25 mouse cellular contexts compared by ENCODE assay signal in the genomic region with DNA sequence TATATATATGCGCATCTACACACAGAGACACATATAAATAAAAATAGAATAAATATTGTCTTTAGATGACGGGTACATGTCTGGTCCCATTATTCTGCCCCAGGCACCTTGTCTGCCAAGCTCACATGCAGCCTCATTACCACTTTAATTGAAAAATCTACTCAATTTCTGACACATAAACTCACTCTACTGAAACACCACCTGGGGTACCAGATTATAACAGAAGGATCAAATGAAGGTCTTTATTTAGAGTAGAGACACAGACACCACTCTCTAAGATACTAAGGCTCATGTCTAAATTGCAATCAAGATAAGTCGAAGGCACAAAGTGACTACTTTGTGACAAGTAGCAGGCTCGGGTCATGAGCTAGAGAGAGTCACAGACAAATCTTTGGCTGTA.
"Had no signal": no experiment of that assay in that cellular context is flagged by ENCODE, and none has a peak within 500 bp of the region (broad histone marks: within the 10 kb centered on the region; RNA-seq: fewer than 3 reads in every experiment).

No protein-coding gene starts in this region.

- ATAC-seq: forebrain, postnatal 0 days; intestine, embryonic 16.5 days; liver, embryonic 12.5 days had no signal

- H3K9ac ChIP-seq: forebrain, postnatal 0 days; heart, embryonic 13.5 days; heart, embryonic 15.5 days; hindbrain, embryonic 15.5 days; kidney, embryonic 15.5 days; limb, embryonic 13.5 days; limb, embryonic 15.5 days; liver, embryonic 12.5 days had no signal

- H3K36me3 ChIP-seq: heart, embryonic 13.5 days; heart, embryonic 15.5 days; hindbrain, embryonic 15.5 days; kidney, embryonic 15.5 days; limb, embryonic 13.5 days; limb, embryonic 15.5 days; liver, embryonic 12.5 days had no signal

- DNase-seq: forebrain, postnatal 0 days; gastrocnemius, adult 2 months; gastrocnemius, postnatal 10 days; gastrocnemius, postnatal 25 days; heart, adult 2 months; heart, postnatal 14 days; heart, postnatal 36 days; kidney, adult 11 months; kidney, adult 2 months; kidney, adult 9 months; kidney, postnatal 14 days; kidney, postnatal 36 days; layer of hippocampus, adult 9-11 months; layer of hippocampus, postnatal 36 days; left cerebral cortex, postnatal 4 days had no signal

- H3K27me3 ChIP-seq: heart, embryonic 13.5 days; heart, embryonic 15.5 days; hindbrain, embryonic 15.5 days; kidney, embryonic 15.5 days; limb, embryonic 13.5 days; limb, embryonic 15.5 days; liver, embryonic 12.5 days had no signal

- H3K9me3 ChIP-seq: heart, embryonic 13.5 days; heart, embryonic 15.5 days; hindbrain, embryonic 15.5 days; kidney, embryonic 15.5 days; limb, embryonic 13.5 days; limb, embryonic 15.5 days; liver, embryonic 12.5 days had no signal

- H3K4me1 ChIP-seq: kidney, embryonic 15.5 days; limb, embryonic 13.5 days; limb, embryonic 15.5 days; liver, embryonic 12.5 days had no signal

- H3K27ac ChIP-seq: gastrocnemius, adult 2 months; heart, adult 2 months; heart, embryonic 13.5 days; heart, embryonic 15.5 days; hindbrain, embryonic 15.5 days; kidney, embryonic 15.5 days; kidney, postnatal 0 days; limb, embryonic 13.5 days; limb, embryonic 15.5 days; liver, embryonic 12.5 days had no signal

- H3K4me3 ChIP-seq: gastrocnemius, adult 2 months; heart, adult 2 months; heart, embryonic 13.5 days; heart, embryonic 15.5 days; hindbrain, embryonic 15.5 days; kidney, embryonic 15.5 days; limb, embryonic 13.5 days; limb, embryonic 15.5 days; liver, embryonic 12.5 days had no signal

- H3K4me2 ChIP-seq: heart, embryonic 11.5 days; heart, embryonic 13.5 days; heart, embryonic 15.5 days; hindbrain, embryonic 15.5 days; kidney, embryonic 15.5 days; limb, embryonic 13.5 days; limb, embryonic 15.5 days; liver, embryonic 12.5 days had no signal
